Mouse (Mus musculus) kidney, adult 11 months (tissue): Measurements from ENCODE around the gene Pitpnm3.

Source experiments
- DNase-seq: peaks from one replicate; pipeline ENCODE4 v3.0.0; 2022

The Pitpnm3 gene

DNA sequence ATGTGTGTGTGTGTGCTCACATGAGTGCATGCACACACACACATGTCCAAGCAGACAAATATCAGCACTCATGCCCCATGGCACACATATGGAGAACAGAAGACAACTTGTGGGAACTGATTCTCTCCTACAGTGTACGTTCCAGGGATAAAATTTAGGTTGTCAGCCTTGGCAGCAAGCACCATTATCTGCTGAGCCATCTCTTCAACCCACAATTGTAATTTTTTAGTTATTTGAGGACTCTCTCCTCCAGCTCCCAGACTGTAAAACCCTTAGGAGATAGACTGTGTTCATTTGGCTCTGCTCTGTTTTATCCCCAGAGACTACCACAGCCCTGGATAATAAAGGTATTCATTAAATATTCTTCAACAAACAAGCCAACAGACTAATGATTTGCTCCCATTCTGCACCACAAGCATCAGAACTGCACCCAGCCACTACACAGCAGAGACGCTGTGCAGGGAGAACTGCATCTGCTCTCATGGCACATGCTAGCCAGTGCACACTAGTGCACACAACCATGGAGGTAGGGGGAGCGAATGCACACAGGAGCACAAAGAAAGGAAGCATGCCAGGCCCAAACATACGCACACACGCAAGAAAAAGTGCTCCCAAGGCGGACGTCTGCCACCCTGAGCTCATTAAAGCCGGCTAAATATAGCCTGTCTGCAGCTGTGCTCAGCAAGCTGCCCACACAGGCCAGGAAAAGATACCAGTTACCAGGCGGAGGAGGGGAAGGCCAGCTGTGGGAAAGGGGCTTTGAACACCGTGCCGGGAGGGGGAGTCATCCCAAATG, 49.1 kb downstream of the Pitpnm3 start:
- no peak for DNase-seq

DNA sequence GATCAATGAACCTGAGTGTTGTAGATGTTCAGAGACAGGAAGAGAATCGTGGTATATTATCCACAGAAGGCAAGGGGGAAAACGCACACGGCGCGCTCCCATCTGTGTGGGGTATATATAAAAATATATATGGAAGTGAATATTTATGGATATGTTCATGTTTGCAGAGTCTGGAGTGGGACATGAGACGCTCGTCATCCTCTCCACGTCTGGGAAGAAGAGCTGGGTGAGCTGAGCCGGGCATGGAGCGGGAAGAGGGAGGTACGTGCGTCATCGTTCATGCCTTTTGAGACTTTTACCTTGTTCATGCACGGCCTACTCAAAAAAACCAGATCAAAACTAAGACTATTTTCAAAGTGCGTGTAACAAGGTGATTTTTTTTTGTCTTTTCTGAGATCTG, 51.2 kb downstream of the Pitpnm3 start:
- no peak for DNase-seq

DNA sequence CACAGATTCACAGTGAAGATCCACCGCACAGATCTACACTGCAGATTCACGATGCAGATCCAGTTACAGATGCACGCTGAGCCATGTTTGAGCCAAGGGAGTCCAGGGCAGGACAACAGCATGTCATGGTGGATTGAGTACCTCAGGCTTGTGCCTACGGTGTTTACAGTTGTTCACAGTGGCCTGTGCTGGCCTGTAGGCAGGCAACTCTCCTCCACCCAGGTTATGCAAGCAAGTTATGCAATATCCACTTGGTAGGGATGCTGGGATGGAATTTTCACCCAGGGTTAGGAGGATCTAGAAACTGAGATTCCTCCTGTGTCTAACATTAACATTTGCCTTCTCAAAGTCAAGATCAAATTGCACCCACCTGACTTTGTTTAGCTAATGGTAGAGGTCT, 53.0 kb downstream of the Pitpnm3 start:
- no peak for DNase-seq

DNA sequence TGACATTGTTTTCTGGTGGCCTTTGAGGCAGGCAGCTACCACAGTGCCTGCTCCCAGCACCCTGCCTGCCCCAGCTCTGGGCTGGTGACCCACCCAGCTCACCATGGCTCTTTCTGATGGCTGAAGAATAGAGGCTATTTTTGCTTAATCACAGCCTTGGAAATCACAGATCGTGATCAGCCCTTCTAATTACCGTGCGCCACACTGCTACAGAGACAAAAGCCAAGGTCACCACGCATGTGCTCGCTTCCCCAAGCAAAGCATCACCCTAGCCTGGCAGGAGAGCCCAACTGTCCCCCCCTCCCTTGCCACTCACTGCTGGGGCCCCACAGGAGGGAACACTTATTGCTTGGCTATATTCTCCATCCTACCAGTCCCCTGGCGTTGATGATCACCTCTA, 55.1 kb downstream of the Pitpnm3 start:
- DNase-seq: no peak

DNA sequence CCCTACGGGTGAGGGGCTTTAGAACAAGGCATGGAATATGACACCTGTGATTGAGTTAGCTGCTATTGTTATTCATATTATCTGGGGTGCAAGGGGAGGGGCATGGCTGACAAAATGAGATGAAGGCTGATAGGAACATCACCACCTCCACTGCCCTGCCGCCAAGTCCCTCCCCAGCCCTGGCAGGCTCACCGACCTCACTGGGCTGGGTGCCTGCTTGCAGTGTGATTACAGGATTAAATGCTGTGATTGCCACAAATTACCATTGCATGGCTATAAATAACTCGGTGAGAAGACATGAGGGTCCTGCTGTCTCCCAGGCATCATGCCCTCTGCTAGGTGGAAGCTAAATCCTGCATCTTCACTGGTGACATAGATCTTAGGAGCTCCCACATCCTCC, 56.9 kb downstream of the Pitpnm3 start:
- DNase-seq: no peak

DNA sequence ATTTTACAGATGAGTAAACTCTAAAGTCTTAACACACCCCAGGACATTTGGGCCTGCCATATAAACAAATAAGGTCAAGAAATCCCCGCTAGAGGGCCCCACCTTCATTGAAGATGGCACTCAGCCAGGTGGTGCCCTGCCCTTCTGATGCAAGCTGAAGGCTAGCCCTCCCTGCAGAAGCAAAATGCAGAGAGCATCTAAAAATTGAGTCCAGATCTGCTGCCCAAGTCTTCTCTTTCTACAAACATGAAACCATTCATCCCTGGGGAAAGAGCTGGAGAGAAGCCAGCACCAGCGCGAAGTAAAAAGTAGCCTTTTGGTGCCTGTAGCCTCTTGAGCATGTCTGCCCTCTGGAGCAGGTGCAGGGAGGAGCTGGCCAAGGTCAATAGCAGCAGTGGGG, 57.5 kb downstream of the Pitpnm3 start:
- no peak for DNase-seq

DNA sequence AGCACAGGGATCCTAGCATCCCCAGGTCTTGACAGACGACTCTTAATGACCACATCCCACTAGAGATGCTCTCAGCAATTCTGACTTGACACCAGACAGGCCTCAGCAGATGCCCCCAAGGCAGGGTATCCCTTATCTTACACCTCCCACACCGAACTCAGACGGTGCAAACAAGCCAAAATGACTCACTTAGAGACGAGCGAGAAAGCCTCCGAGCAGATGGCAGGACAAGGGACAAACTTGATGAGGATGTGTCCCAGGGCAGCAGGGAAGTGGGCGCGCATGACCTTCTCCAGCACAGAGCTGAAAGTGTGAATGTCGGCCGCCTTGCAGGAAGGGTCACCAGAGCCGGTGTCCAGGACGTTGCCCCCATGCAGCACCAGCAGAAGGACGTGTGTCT, 61.3 kb downstream of the Pitpnm3 start:
- DNase-seq: no peak

DNA sequence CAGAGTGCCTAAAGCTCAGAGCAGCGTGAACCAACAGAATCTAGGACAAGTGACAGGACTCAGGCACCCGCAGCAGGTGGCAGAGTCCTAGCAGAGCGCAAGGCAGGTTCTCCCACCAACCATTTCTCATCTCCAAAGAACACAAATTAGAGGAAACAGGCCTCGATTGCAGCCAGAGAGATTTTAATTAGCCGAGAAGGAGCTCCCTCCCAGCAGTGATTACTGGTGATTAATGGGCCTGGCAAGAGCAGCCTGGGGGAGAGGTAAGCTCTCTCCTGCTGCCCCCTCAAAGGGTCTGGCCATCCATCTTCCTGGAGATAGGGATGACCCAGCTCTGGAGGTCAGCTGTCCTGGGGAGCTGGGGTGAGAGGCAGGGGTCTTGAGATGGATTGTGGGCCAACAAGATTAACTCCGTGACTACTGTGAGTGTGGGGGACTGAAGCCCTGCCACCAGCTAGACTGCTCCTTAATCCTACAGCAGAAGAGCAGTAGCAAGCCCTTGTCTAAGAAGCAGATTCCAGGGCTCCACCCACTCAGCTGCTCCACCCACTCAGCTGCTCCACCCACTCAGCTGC, 63.2 kb downstream of the Pitpnm3 start:
- no peak for DNase-seq

DNA sequence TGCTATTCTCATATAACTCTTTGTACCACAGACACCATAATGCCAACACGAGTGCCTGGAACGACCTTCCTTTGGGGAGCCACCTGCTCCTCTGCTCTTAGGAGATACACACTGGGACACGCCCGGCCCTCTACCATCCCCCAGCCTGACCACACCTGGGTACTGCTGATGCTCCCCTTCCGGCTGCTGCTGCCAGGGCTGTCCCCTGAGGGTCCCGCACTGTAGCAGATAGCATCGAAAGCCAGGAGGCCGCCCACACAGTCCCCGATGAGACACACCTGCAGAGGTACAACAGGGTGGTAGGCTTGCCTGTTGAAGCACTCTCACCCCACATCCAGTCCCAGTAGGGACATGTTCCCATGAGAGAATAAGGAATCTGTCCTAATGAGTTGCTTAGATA, 64.8 kb downstream of the Pitpnm3 start:
- no peak for DNase-seq

DNA sequence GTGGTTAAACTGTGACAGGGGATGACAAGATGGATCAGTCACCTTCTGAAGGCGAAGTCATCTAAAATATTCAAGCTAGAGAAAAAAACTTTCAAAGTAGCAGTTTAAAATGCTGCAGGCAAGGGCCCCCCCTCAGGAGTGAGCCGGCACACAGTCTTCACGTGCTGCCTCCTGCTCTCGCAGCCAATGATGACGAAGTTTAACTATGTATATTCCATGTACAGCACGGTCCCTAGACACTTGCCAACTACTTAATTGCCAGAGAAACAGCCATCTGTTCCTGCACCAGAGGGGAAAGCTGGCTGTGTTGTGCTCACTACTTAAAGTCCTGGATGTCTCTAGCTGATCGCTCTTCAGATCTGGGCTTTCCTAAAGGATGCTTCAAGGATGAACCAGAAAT, 67.6 kb downstream of the Pitpnm3 start:
- DNase-seq: no peak

DNA sequence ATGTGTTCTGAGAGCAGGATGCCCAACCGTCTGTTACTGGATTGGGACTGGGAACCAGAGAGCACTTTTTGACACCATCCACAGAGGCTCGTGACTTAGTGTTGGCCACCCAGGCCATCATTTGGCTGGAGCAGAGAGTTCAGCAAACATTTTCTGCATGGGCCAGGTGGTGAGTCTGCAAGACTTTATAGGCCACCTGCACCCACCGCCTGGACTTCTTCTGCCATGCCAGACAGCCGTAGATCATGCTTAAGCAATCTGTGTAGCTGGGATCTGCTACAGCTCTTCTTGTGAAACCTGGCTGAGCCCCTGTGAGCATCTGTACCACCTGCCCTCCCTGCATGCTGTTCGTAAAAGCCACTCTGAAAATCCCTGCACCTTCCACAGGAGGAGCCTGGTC, 68.3 kb downstream of the Pitpnm3 start:
- DNase-seq: no peak

DNA sequence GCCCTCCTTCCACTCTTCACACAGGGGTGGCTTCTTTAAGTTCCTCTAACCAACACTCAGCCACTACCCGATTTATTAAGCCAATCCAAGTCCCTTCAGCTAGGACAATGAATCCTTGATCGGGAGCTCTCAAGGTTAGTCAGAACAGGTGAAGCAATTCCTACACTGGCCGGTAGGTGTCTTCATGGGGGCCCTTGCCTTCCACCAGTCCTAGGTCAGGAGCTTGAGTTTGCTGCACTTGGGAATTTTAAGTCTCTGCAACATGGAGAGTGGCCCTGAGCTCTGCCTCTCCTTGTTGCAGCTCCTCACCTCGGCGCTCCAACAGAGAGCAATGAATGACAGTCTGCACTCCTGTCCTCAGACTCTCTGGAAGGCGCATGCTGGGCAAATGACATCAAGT, 69.2 kb downstream of the Pitpnm3 start:
- peak; percentile 20 for DNase-seq

DNA sequence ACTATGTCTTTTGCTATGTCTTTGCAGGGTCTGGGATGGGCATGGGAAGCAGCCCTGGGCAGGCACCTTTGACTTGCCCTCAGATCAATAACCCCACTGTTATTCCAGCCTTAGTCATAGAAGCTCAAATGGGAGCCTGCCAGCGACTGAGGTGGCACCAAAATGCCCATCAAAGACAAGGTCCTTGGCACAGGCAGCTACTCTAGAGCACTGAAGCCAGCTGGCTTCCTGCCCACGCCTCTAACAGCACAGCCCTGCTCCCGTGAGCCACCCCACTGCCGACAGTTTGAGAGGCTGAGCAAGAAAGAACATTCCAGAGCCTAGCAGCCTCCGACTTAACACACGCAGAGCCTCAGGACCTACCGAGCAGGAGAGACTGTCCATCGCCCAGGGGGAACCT, 70.5 kb downstream of the Pitpnm3 start:
- peak; percentile 60 for DNase-seq

DNA sequence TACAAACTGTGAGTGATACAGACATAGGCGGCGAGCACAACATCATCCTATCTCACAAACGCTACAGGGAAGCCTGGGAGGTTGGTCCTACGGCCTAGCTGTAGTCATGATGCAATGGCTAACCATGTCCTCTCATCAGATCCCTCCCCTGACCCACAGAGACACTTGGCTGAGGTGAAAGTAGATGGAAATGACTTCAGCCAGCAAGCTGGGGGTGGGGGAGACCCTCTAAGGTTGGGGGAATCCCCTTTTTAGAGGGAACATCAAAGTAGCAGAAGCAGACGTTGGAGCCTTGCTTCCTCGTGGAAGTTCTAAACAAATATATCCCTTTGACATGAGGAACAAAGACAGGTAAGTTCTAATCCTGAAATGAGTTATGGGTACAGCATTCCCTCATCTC, 71.2 kb downstream of the Pitpnm3 start:
- no peak for DNase-seq

DNA sequence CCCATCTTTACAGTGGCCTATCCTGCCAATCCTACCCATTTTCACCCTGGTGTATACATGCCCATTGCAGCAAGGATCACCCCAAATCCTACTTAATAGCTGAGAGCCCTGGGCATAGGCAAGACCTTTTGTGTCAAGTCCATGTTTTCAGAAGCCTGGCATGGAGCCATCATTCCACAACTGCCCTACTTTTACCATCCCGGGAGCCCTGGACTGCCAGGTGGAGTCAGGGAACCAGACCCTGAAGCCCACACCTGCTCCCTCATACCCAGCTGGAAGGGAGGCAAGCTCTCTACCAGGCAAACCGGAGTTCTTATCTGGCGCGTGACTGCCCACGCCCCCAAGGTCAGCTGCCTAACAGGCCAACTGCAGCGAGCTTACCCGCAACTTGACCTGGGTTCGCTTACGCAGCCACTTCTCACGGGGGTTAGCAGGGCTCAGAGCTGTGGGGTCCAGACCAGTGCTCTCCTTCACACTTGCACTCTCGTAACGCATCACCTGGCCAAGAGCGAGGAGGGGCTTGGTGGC, 74.4 kb downstream of the Pitpnm3 start:
- DNase-seq: no peak

DNA sequence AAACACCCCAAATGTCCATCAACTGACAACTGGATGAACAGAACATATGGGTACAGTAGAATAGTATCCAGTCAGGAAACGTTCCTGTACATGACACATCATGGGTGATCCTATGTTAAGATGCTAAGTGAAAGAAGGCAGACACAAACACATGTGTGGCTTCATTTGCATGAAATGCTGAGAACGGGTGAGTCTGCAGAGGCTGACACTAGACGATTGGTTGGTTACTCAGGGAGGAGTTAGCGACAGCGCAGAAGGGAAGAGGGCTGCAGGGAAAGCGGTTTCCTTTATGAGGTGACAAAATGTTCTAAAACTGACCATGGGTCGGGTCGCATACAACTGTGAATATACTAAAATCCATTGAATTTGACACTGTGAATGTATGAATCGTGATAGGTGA, 75.2 kb downstream of the Pitpnm3 start:
- DNase-seq: no peak

DNA sequence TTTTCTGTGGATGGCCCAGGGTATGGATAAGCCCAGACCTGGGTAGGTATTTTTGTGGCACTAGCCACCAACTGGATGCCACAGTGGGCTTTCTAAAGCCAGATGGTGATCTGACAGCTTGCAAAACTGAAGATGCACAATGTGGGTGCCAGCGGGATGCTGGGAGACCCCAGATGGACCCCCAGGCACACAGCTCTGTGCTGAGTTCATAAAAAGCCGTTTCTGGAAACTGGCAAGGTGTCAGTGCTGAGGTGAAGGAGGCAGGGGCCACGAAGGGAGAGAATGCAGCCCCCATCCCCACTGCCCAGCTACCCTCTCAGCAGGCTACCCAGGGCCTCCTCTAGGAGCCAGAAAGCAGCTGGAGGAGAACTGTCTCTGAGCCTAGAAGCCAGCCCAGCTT, 78.4 kb downstream of the Pitpnm3 start:
- no peak for DNase-seq

DNA sequence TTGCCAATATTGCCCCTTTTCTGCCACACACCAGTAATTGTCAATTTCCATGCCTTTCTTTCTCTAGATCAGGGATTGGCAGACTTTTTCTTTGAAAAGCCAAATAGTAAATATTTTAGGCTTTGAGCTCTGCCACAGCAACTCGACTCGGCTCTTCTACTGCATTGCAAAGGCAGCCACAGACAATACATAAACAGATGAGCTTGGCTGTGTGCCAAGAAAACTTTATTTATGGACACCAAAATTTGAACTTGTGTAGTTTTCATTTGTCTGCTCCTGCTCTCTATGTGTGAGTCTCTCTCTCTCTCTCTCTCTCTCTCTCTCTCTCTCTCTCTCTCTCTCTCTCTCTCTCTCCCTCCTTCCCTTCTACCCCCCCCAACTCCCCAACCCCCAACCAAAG, 80.4 kb downstream of the Pitpnm3 start:
- DNase-seq: no peak

DNA sequence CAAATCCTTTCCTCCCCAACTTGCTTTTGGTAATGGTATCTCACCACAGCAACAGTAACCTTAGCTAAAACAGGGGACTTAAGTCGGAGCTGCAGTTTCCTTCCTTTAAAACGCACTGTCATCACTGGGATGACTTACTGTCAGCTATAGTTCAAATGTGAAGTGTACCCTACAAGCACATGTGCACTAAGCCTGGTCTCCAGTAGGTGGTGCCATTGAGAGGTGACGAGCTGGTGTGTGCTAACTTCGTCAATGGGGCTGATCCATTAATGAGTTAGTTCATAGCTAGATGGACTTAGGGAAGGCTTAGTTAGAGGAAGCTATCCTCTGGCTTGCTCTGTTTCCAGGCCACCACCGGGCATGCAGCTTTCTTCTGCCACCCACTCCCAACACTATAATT, 82.9 kb downstream of the Pitpnm3 start:
- peak; percentile 42 for DNase-seq

DNA sequence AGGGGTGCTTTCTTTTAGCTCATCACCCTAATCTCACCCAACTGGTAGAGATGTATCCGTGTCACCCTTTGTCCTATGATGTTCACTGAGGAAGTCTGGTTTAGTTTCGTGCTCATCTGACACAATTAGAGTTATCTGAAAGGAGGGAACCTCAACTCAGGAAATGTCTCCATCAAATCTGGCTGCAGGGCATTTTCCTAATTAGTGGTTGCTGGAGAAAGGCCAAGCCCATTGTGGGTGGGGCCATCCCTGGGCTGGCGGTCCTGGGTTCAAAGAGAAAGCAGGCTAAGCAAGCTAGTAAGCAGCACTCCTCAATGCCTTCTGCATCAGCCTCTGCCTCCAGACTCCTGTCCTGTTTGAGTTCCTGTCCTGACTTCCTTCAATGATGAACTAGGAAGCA, 83.4 kb downstream of the Pitpnm3 start:
- DNase-seq: no peak

DNA sequence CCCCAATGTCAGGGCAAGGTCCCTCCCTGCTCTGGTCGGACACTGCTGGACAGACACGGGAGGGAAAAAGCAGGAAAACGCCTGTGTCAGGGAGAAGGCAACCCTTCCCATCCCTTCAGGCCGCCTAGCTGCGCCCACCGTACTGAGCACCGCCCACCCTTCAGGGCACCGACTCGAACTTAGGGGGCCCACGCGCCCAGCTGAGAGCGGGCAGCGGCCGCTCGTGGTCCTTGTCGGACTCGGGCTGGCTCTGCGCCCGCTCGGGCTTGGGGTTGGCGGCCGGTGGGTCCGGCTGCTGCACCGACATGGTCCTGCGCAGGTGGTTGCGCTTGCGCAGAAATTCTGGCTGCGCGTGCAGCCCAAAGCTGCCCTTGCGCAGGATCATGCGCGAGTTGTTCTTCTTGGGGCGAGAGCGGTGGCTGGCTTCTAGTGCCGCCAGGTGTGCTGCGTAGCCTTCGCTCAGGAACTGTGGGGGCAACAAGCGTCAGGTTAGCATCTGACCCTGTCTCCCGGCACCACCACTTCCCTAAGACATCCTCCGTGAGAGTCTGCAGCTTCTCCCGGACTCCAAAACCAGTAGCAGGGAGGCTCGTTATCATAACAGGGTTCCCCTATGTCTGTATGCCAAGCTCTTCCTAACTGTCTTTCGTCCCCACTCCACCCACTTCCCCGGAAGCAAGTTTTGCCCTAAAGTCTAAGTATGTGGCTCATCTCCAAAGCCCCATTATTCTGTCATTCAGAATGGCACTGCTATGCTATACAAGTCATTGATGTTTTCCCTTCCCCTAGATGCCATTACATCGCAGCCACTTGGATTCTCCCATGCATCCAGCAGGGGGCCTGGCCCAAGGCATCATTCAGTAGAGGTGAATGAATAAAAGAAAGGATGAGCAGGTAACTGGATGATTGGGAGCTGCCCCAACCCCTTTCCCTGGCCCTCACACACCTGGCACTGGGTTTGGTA, 84.4 kb downstream of the Pitpnm3 start:
- no peak for DNase-seq

DNA sequence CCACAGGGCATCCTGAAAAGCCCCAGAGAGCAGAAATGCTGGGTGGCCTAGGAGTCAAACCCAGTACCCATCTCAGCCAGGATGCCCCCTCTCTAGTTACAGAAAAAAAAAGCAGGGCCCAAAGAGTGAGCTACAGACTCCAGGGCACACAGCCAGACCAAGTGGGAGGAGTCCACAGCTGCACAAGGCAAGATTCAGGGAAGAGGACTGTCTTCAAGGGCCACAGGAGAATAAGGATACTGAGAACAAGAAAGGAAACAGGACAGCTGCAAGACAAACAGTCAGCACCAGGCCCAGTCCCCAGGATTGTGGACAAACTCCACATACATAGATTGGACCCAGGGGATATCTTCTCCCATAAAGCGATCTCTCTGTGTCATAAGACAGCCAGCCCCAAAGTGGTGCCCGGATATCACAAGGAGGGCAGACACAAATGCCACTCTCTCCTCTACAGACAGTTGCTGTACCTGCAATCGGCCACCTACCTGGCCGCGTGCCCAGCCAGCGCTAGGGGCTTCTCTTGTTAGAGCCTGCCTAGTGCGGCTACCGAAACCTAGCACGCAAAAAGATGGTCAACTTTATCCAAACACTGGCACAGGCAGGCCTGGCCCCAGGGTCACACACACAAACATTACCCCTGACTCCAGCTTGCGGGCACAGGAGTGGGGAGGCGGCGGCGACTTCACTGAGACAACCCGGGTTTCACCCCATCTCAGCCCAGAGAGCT, 85.2 kb downstream of the Pitpnm3 start:
- DNase-seq: no peak
